Mouse (Mus musculus) olfactory bulb, adult 2 months (tissue): ENCODE results near the gene Fgfr2. TPM values are rescaled to one million over a fixed set of nuclear protein-coding genes. Genes with fewer than 3 reads are reported as not detected.

Experiments
- H3K27ac ChIP-seq: fragments of 200-500 bp; 2 replicates; pipeline ENCODE4 v1.5.1; 2012; ENCODE audit warnings: low read depth, low read length; ENCODE audit not compliant: insufficient read depth
- H3K4me1 ChIP-seq: fragments of 200-500 bp; 2 replicates; pipeline ENCODE4 v1.6.1; 2012; ENCODE audit warnings: low read length; ENCODE audit not compliant: control insufficient read depth, insufficient read depth
- H3K4me3 ChIP-seq: fragments of 200-500 bp; 2 replicates; pipeline ENCODE4 v1.5.1; 2012; ENCODE audit warnings: mild to moderate bottlenecking, low read depth, low read length, moderate library complexity; ENCODE audit not compliant: insufficient read depth
- CTCF ChIP-seq: fragments of 200-500 bp; IDR thresholded peaks from 2 replicates; pipeline ENCODE4 v1.5.1; 2012; ENCODE audit warnings: low read depth, mild to moderate bottlenecking, low read length, moderate library complexity; ENCODE audit not compliant: insufficient read depth
- POLR2A ChIP-seq: fragments of 200-500 bp; IDR thresholded peaks from 2 replicates; pipeline ENCODE4 v1.6.1; 2012; ENCODE audit warnings: mild to moderate bottlenecking, low read depth, low read length, moderate library complexity; ENCODE audit not compliant: insufficient read depth
- WGBS: fragments of 180-500 bp; shearing (Covaris S2); methylation state at CpG from one replicate; pipeline ENCODE4 v1.1.7; 2018; 5-methylcytosine and 5-hydroxymethylcytosine counted together
- polyA plus RNA-seq: library from polyadenylated mRNA; stranded (reverse); fragments of >200 nt; gene quantifications from 2 replicates; pipeline ENCODE4 v1.2.4, GENCODE M21; 2012; ENCODE audit warnings: low replicate concordance; ENCODE audit not compliant: missing spikeins, insufficient read depth, insufficient read length

Gene Fgfr2
- polyA plus RNA-seq, 1 experiment, result not detected

- Histone ChIP-seq H3K4me3 (no peak overlapping the region), H3K27ac (no peak overlapping the region), H3K4me1 (peaks cover 3% of the 10 kb centered on the region; the same call in 1 of the 2 replicates)
- TF ChIP-seq POLR2A (no peak), CTCF (no peak)
- WGBS, result 73% methylated on average over 5 of the region's 5 CpGs
Measured at GRCm38 (mm10) chr7:132742912-132743311, 380.2 kb downstream of the Fgfr2 start.

GRCm38 (mm10) chr7:132739829-132740228 is 383.3 kb downstream of the Fgfr2 start:
- TF ChIP-seq POLR2A (no peak), CTCF (no peak)
- Histone ChIP-seq H3K4me1 (peaks cover 10% of the 10 kb centered on the region), H3K27ac (no peak overlapping the region), H3K4me3 (no peak overlapping the region)
- WGBS, result 83% methylated on average over 6 of the region's 6 CpGs

GRCm38 (mm10) chr7:132738844-132739243 is 384.3 kb downstream of the Fgfr2 start:
- TF ChIP-seq CTCF (no peak), POLR2A (no peak)
- H3K4me1 ChIP-seq, result peaks cover 16% of the 10 kb centered on the region
- 89% methylated on average over 6 of the region's 6 CpGs for WGBS
- no peak overlapping the region for H3K27ac ChIP-seq
- H3K4me3 ChIP-seq, result no peak overlapping the region

DNA sequence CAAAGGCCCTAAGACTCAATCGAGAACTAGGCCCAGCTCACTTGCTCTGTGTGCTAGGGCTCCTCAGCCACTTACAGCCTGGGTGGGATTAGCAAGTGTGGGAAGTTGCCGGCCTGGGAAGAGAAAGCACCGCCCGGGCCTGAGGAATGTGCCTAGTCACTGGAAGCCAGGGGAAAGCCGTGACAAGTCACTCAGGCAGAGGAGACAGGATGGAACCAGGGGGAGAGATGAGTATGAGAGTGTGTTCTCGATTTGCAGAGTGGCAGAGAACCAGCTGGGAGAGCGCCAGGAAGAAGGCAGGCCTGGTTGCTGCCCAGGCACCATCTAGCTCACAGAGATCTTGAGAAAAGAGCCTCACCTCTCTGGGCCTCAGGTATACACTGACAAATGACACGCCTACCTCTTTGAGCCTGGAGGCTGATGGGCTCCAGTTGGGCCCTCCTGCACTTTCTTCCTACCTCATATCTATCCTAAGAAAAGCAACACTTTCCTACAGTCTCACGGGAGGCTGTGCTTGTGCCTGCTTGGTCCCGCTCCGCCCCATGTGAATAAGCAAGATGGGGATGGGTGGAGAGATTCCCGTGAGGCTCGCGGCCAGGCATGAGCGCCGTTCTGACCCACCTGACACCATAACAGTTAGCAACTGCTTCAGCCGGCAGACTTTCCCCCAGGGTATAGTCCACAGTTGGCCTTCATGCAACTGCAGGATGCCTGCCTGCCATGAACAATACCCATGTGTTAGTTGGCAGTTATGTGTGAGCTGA is 386.9 kb downstream of the Fgfr2 start:
- TF ChIP-seq CTCF (no peak), POLR2A (no peak)
- WGBS, result 61% methylated on average over 17 of the region's 17 CpGs
- H3K4me3 ChIP-seq, result no peak overlapping the region
- peak overlapping the region; percentile 37 for H3K27ac ChIP-seq
- H3K4me1 ChIP-seq, result peaks cover 36% of the 10 kb centered on the region

GRCm38 (mm10) chr7:132735145-132735544 is 388.0 kb downstream of the Fgfr2 start:
- no peak for TF ChIP-seq POLR2A
- no peak for TF ChIP-seq CTCF
- no peak overlapping the region for H3K4me3 ChIP-seq
- peaks cover 44% of the 10 kb centered on the region for H3K4me1 ChIP-seq
- no peak overlapping the region for H3K27ac ChIP-seq
- 72% methylated on average over 5 of the region's 5 CpGs for WGBS

- TF ChIP-seq POLR2A, result no peak
- TF ChIP-seq CTCF, result no peak
- peaks cover 44% of the 10 kb centered on the region for H3K4me1 ChIP-seq
Measured at GRCm38 (mm10) chr7:132734222-132734621, 388.9 kb downstream of the Fgfr2 start.

GRCm38 (mm10) chr7:132733521-132733920 is 389.6 kb downstream of the Fgfr2 start:
- H3K4me1 ChIP-seq, result peaks cover 44% of the 10 kb centered on the region
- WGBS, result 66% methylated on average over 6 of the region's 6 CpGs
- TF ChIP-seq POLR2A (no peak), CTCF (no peak)

More at GRCm38 (mm10) chr7:132734222-132734621, 388.9 kb downstream of the Fgfr2 start:
- WGBS, result 91% methylated on average over 9 of the region's 9 CpGs
- H3K27ac ChIP-seq, result no peak overlapping the region
- no peak overlapping the region for H3K4me3 ChIP-seq

DNA sequence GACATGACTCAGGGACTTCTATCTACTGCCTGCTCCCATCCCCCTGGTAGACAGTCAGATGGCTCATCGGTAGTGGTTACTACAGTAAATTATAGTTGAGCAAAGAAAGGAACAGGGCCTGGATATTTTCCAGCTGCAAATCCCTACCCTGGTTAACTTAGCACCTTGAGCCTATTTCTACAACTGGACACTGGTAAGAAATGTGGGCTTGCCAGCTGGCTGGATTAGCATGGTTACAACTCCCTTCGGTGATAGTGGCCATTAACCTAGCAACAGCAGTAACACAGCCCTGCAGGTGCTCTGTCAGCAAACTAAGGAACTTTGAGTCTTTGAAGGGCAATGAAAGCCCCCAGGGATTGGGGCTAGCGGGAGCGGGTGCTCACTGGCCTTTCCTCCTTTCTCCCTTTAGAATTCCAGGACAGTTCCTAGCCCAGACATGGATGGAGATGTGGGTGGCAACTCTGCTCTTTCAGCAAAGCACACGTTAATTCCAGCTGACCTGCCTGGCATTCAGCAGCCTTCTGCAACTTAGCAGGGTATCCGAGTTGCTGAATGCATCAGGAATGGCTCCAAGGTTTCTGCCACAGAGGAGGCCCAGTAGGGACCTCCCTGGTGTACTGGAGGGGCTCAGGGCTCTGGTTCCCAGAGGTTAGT is 390.9 kb downstream of the Fgfr2 start:
- H3K4me1 ChIP-seq, result peaks cover 44% of the 10 kb centered on the region
- TF ChIP-seq POLR2A (no peak), CTCF (no peak)
- 49% methylated on average over 6 of the region's 6 CpGs for WGBS
- peak overlapping the region; percentile 59; the same call in 1 of the 2 replicates for H3K27ac ChIP-seq
- H3K4me3 ChIP-seq, result no peak overlapping the region

More at GRCm38 (mm10) chr7:132733521-132733920, 389.6 kb downstream of the Fgfr2 start:
- no peak overlapping the region for H3K4me3 ChIP-seq
- H3K27ac ChIP-seq, result no peak overlapping the region

DNA sequence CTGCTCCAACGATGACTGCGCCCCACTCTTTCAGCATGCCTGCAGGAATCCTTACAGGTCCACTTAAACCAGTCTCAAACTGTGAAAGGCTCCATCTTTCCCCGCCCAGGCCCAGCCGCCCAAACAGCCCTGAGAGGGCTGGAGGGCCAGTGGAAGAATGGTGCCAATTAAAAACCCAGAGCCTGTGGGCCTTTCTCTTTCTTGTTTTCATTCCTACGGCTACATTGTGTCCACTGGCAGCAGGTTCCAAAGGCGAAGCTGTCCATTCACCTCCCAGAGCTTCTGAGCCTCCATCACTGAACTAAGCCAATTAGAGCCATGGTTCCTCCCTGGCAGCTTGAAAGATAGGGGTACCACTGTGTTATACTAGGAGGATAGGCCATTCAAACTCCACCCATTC is 391.6 kb downstream of the Fgfr2 start:
- Histone ChIP-seq H3K4me3 (no peak overlapping the region), H3K4me1 (peaks cover 43% of the 10 kb centered on the region), H3K27ac (peak overlapping the region; percentile 59; the same call in 1 of the 2 replicates)
- WGBS, result 71% methylated on average over 6 of the region's 6 CpGs
- TF ChIP-seq POLR2A (no peak), CTCF (no peak)
